Mouse (Mus musculus): ENCODE measurements around the gene Btg2. TPM values are rescaled to one million over a fixed set of nuclear protein-coding genes. Genes with fewer than 3 reads are reported as not detected.

Btg2 gene
- polyA plus RNA-seq, 1 experiment from 2014 or later: 26.3 TPM

DNA sequence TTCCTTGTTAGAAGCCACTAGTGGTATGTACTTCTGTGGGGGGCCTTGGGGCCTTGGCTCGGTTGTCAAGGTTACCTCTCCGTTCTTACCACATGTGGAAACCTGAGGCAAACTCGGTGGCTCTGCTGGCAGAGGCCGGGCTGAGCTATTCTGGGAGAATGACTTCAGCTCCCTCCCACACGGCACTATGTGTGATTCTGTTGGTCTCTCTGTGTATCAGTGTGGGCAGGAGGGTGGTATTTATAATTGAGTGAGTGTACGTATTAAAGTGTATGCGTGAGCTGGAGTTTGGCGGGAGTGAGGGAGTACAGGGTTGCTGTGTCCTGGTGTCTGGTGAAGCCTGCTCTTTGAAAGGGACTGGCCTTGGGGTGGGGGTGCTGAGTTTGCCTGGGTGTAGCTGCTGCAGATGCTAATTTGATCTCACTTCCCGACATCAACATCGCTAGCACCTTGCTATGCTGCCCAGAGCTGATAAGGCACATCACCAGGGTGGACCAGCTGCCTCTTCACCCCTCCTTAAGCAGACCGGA lies 4.1 kb upstream of the Btg2 start:
- Histone ChIP-seq H3K27me3 (ENCODE audit: control insufficient read depth, insufficient read depth, low read length) (no peaks in the 10 kb centered on the region), H3K36me3 (replicated peaks; ENCODE audit: control insufficient read depth, insufficient read depth) (no peaks in the 10 kb centered on the region), H3K9ac (no peak overlapping the region), H3K4me1 (replicated peaks; ENCODE audit: control insufficient read depth, insufficient read depth, low read length) (peaks cover 13% of the 10 kb centered on the region), H3K27ac (no peak overlapping the region), H3K9me3 (ENCODE audit: control insufficient read depth, low read length) (no peaks in the 10 kb centered on the region), H3K4me2 (replicated peaks) (no peak overlapping the region), H3K4me3 (replicated peaks; ENCODE audit: low read length) (no peak overlapping the region)
- DNase-seq (ENCODE audit: low spot score) (no peak), ATAC-seq (ENCODE audit: low FRiP score) (no peak)
- 56% methylated on average over 11 of the region's 11 CpGs for WGBS

DNA sequence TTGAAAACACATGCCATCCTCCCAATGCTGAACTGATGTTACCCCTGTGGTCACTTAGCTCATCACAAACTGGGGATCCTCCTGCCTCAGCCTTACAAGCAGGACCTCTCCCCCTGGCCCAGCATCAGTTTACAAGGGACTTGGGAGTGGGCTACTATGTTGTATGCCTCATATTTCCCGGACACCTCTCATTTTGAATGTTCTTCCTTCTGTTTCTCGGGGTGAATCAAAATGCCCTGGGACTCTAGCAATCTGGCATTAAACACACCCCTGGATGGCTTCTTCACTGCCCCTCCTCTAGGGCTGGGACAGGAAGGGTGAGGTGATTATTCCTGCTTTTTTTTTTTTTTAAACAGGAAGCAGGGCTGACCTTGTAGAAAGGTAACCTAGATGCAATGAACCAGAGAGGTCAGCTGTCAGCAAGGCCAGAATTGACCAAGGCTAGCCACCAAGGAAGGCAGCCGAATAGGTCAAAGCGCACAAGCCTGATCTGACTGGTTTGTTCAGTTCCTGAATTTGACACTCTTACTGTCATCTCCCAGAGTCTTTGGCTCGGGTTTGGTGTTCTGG lies 2.0 kb upstream of the Btg2 start:
- 91% methylated on average over 5 of the region's 5 CpGs for WGBS
- H3K27me3 ChIP-seq (ENCODE audit: control insufficient read depth, insufficient read depth, low read length): no peaks in the 10 kb centered on the region
- H3K27ac ChIP-seq: no peak overlapping the region
- H3K4me1 ChIP-seq (replicated peaks; ENCODE audit: control insufficient read depth, insufficient read depth, low read length): peaks cover 16% of the 10 kb centered on the region
- ATAC-seq (ENCODE audit: low FRiP score) (no peak), DNase-seq (ENCODE audit: low spot score) (no peak)
- H3K9ac ChIP-seq: no peak overlapping the region
- H3K36me3 ChIP-seq (replicated peaks; ENCODE audit: control insufficient read depth, insufficient read depth): no peaks in the 10 kb centered on the region
- no peak overlapping the region for H3K4me3 ChIP-seq (replicated peaks; ENCODE audit: low read length)
- H3K4me2 ChIP-seq (replicated peaks): no peak overlapping the region
- H3K9me3 ChIP-seq (ENCODE audit: control insufficient read depth, low read length): no peaks in the 10 kb centered on the region

DNA sequence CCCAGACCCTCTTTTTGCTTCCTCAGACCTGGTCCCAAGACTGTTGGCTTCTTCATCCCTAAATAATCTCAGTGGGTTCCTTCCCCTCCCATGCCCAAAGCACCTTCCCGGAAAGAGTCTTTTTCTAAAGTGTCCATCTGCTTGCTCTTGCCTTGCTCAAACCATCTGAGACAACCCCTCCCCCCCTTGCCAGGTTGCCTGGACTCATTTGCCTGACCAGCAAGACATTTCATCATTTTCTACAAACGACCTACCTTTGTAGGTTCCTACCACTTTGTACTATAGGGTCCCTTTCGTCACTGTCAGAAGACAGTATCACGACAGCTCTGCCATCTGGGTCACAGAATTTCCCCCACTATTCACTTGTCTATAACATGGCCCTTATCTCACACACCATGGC lies 1.5 kb upstream of the Btg2 start:
- H3K9me3 ChIP-seq (ENCODE audit: control insufficient read depth, low read length): no peaks in the 10 kb centered on the region
- DNase-seq (ENCODE audit: low spot score) (no peak), ATAC-seq (ENCODE audit: low FRiP score) (no peak)
- no peaks in the 10 kb centered on the region for H3K36me3 ChIP-seq (replicated peaks; ENCODE audit: control insufficient read depth, insufficient read depth)
- no peak overlapping the region for H3K4me2 ChIP-seq (replicated peaks)
- no peak overlapping the region for H3K9ac ChIP-seq
- H3K4me3 ChIP-seq (replicated peaks; ENCODE audit: low read length): no peak overlapping the region
- H3K27me3 ChIP-seq (ENCODE audit: control insufficient read depth, insufficient read depth, low read length): no peaks in the 10 kb centered on the region
- H3K27ac ChIP-seq: no peak overlapping the region
- 77% methylated on average over 4 of the region's 4 CpGs for WGBS
- peaks cover 18% of the 10 kb centered on the region for H3K4me1 ChIP-seq (replicated peaks; ENCODE audit: control insufficient read depth, insufficient read depth, low read length)

DNA sequence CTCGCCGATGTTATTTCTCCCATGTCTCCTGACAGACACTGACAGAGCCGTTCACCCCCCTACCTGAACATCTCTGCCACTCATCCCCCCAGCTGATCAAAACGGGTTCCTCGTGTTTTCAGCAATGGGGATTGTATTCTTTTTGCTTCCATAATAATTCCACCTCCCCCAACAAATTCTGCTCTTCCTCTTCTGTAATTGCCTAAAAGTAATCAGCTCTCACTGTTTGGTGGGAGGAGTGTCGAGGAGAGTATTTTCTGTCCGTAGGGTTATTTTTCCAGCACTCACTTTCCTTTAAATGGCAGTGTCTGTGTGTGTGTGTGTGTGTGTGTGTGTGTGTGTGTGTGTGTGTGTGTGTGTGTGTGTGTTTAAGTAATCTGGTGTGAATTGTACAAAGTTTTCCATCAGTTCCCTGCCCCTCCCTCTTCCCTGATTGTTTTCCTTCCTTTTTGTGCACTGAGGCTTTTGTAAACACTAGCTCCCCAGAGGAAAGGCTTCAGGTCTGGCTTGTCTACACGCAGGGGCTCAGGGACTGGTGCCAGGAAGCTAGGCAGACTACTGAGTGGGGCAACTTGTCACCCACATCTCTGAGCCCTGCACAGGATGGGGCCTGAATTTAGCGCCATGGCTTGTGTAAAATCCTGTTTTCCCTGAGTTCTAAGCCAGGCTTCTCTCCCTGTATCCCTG lies 700 bp upstream of the Btg2 start:
- 2% methylated on average over 9 of the region's 9 CpGs for WGBS
- DNase-seq (ENCODE audit: low spot score): peak; percentile 56
- H3K9me3 ChIP-seq (ENCODE audit: control insufficient read depth, low read length): no peaks in the 10 kb centered on the region
- no peak for ATAC-seq (ENCODE audit: low FRiP score)
- H3K4me3 ChIP-seq (replicated peaks; ENCODE audit: low read length): peak overlapping the region; percentile 76
- no peaks in the 10 kb centered on the region for H3K27me3 ChIP-seq (ENCODE audit: control insufficient read depth, insufficient read depth, low read length)
- H3K4me2 ChIP-seq (replicated peaks): peak overlapping the region; percentile 86
- H3K4me1 ChIP-seq (replicated peaks; ENCODE audit: control insufficient read depth, insufficient read depth, low read length): peaks cover 18% of the 10 kb centered on the region
- no peaks in the 10 kb centered on the region for H3K36me3 ChIP-seq (replicated peaks; ENCODE audit: control insufficient read depth, insufficient read depth)
- H3K9ac ChIP-seq: peak overlapping the region; percentile 85
- H3K27ac ChIP-seq: peak overlapping the region; percentile 92

DNA sequence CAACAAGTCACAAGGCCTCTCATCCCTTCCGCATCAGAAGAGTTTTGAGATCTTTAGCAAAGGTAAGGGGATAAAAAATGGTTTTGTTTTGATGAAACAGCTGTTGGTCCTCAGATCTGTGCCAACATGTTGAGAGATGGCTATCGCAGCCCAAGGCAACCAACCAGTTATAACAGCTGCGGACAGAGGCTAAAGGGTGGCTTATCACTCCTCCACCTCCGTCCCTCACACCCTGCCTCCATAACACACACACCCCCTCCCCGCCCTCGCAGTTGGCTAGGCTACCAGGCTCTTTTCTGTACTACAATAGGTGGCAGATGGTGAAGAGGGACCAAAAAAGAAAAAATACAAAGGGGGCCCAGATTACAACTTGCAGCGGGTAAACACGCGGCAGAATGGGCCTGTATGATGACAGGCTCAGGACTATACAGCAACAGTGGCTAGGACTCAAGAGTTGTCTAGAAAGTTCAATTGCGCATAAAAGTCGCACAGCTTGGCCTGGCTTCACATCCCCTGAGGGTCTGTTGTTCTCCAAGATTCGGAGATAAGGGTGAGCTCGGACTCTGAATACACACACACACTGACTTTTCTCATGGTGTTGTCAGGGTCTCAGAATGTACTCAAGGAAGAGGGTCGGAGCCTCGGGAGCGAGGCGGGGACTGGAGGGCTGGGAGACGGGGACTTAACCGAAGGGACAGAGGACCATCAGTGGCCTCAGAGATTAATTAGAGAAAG lies 692 bp downstream of the Btg2 start:
- no peaks in the 10 kb centered on the region for H3K27me3 ChIP-seq (ENCODE audit: control insufficient read depth, insufficient read depth, low read length)
- no peaks in the 10 kb centered on the region for H3K36me3 ChIP-seq (replicated peaks; ENCODE audit: control insufficient read depth, insufficient read depth)
- peaks cover 21% of the 10 kb centered on the region for H3K4me1 ChIP-seq (replicated peaks; ENCODE audit: control insufficient read depth, insufficient read depth, low read length)
- peak overlapping the region; percentile 79 for H3K27ac ChIP-seq
- ATAC-seq (ENCODE audit: low FRiP score) (no peak; the same call in 1 of the 2 replicates), DNase-seq (ENCODE audit: low spot score) (no peak)
- peak overlapping the region; percentile 85 for H3K9ac ChIP-seq
- H3K9me3 ChIP-seq (ENCODE audit: control insufficient read depth, low read length): no peaks in the 10 kb centered on the region
- peak overlapping the region; percentile 76 for H3K4me3 ChIP-seq (replicated peaks; ENCODE audit: low read length)
- 5% methylated on average over 19 of the region's 19 CpGs for WGBS
- H3K4me2 ChIP-seq (replicated peaks): peak overlapping the region; percentile 86

DNA sequence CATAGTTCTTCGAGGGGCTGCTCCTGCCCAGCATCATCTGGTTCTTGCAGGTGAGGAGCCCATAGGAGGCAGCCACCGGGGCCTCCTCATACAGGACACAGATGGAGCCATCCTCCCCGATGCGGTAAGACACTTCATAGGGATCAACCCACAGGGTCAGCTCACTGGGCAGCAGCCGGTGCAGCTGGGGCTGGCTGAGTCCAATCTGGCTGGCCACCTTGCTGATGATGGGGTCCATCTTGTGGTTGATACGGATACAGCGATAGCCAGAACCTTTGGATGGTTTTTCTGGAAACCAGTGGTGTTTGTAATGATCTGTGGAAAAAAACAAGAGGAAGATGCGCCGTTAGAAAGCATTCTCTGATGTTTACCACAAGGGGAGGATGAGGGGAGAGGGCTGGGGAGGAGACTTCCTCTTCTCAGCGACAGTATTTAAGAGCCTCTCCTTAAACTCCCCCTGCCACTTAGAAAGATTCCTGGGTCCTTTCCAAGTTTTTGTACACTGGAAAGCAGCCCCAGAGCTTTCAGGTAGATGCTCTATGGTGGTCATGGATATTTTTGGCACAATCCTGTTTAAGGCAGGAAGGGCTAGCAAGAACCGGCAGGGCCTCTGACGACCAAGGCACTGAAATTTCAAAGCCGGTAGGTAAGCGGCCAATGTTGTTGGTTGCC lies 1.4 kb downstream of the Btg2 start:
- Histone ChIP-seq H3K4me1 (replicated peaks; ENCODE audit: control insufficient read depth, insufficient read depth, low read length) (peaks cover 21% of the 10 kb centered on the region), H3K27ac (peak overlapping the region; percentile 79), H3K4me3 (replicated peaks; ENCODE audit: low read length) (peak overlapping the region; percentile 76), H3K36me3 (replicated peaks; ENCODE audit: control insufficient read depth, insufficient read depth) (no peaks in the 10 kb centered on the region), H3K9me3 (ENCODE audit: control insufficient read depth, low read length) (no peaks in the 10 kb centered on the region), H3K4me2 (replicated peaks) (peak overlapping the region; percentile 86), H3K27me3 (ENCODE audit: control insufficient read depth, insufficient read depth, low read length) (no peaks in the 10 kb centered on the region), H3K9ac (peak overlapping the region; percentile 85)
- WGBS: 21% methylated on average over 14 of the region's 14 CpGs
- no peak for DNase-seq (ENCODE audit: low spot score)
- peak; percentile 26; the same call in 1 of the 2 replicates for ATAC-seq (ENCODE audit: low FRiP score)

DNA sequence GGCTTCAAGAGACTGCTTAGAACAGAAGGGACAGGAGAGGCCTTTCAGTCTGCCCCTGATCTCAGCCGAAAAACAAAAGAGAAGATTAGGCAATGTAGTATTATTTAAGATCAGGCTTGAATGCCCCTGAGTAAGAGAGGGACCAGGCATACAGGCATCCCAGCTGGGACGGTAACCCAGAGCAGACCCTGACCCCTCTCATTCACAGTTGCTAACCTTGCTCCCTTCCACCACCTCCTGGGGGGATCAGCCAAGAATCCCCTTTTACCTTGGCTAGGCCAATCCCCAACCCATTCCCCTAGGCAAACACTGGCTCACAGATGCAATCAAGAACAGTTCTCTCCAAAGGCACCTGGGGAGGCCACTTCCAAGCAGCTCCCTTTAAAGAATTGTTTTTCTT lies 2.1 kb downstream of the Btg2 start:
- ATAC-seq (ENCODE audit: low FRiP score) (no peak), DNase-seq (ENCODE audit: low spot score) (no peak)
- Histone ChIP-seq H3K27me3 (ENCODE audit: control insufficient read depth, insufficient read depth, low read length) (no peaks in the 10 kb centered on the region), H3K9ac (peak overlapping the region; percentile 85), H3K27ac (no peak overlapping the region), H3K4me2 (replicated peaks) (peak overlapping the region; percentile 86), H3K9me3 (ENCODE audit: control insufficient read depth, low read length) (no peaks in the 10 kb centered on the region), H3K4me3 (replicated peaks; ENCODE audit: low read length) (peak overlapping the region; percentile 76), H3K36me3 (replicated peaks; ENCODE audit: control insufficient read depth, insufficient read depth) (no peaks in the 10 kb centered on the region), H3K4me1 (replicated peaks; ENCODE audit: control insufficient read depth, insufficient read depth, low read length) (peaks cover 23% of the 10 kb centered on the region)
- WGBS: 29% methylated on average over 2 of the region's 2 CpGs

DNA sequence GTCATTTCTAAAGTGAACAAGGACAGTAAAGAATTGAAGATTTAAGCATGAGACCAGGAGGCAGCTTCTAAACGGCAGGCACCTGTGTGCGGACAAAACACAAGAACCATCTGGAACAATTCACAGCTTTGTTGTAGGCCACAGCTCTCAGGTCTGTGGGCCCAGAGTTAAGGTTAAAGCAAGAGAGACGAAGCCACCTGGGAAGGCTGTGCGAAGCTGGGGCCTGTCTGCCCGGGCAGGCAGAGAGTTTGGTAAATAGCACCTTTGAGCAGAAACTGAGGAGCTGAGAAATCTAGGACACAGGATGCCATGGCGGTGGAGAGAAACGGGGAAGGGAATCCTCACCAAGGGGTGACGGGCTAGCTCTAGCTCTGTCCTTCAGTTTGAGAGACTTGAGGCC lies 3.4 kb downstream of the Btg2 start:
- ATAC-seq (ENCODE audit: low FRiP score): no peak
- 85% methylated on average over 8 of the region's 8 CpGs for WGBS
- no peaks in the 10 kb centered on the region for H3K9me3 ChIP-seq (ENCODE audit: control insufficient read depth, low read length)
- H3K4me1 ChIP-seq (replicated peaks; ENCODE audit: control insufficient read depth, insufficient read depth, low read length): peaks cover 35% of the 10 kb centered on the region
- no peak overlapping the region for H3K27ac ChIP-seq
- peak overlapping the region; percentile 85; the same call in 1 of the 2 replicates for H3K9ac ChIP-seq
- H3K4me3 ChIP-seq (replicated peaks; ENCODE audit: low read length): peak overlapping the region; percentile 76
- H3K4me2 ChIP-seq (replicated peaks): peak overlapping the region; percentile 86
- DNase-seq (ENCODE audit: low spot score): no peak
- no peaks in the 10 kb centered on the region for H3K27me3 ChIP-seq (ENCODE audit: control insufficient read depth, insufficient read depth, low read length)
- H3K36me3 ChIP-seq (replicated peaks; ENCODE audit: control insufficient read depth, insufficient read depth): no peaks in the 10 kb centered on the region

DNA sequence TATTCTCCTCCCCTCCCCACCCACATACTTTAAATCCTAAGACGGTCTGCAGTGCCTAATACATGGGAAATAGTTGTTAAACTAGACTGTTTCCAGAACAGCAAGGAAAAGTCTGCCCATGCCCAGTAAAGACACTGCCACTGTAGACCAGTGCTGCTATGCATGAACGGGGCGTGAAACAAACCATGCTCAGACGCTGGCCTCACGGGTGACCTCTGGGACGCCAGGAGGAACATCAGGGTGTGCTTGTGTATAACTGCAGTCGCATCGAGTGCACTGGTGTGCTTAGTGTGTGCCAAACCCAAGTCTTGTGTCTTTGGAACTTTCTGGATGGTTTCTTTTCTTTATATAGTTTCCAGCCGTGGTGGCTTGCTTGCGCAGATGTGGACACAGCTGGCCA lies 4.3 kb downstream of the Btg2 start:
- peaks cover 37% of the 10 kb centered on the region for H3K4me1 ChIP-seq (replicated peaks; ENCODE audit: control insufficient read depth, insufficient read depth, low read length)
- H3K4me3 ChIP-seq (replicated peaks; ENCODE audit: low read length): no peak overlapping the region
- ATAC-seq (ENCODE audit: low FRiP score): no peak
- no peaks in the 10 kb centered on the region for H3K27me3 ChIP-seq (ENCODE audit: control insufficient read depth, insufficient read depth, low read length)
- H3K9ac ChIP-seq: no peak overlapping the region
- no peaks in the 10 kb centered on the region for H3K9me3 ChIP-seq (ENCODE audit: control insufficient read depth, low read length)
- no peak overlapping the region for H3K27ac ChIP-seq
- no peak for DNase-seq (ENCODE audit: low spot score)
- no peaks in the 10 kb centered on the region for H3K36me3 ChIP-seq (replicated peaks; ENCODE audit: control insufficient read depth, insufficient read depth)
- 72% methylated on average over 10 of the region's 10 CpGs for WGBS
- peak overlapping the region; percentile 86 for H3K4me2 ChIP-seq (replicated peaks)

Data from hindbrain, embryonic 14.5 days (tissue).